Mouse (Mus musculus) MEL (cell line): Measurements from ENCODE around the gene Bmp6. TPM values are rescaled to one million over a fixed set of nuclear protein-coding genes. Genes with fewer than 3 reads are reported as not detected.

Experiments used
- DNase-seq: peaks from one replicate; pipeline ENCODE4 v3.0.0; 2011; ENCODE audit warnings: low read depth, low spot score
- H3K27ac ChIP-seq: 2 replicates; pipeline ENCODE4 v1.5.1; 2012; ENCODE audit warnings: low read depth, mild to moderate bottlenecking, control low read depth, low read length, moderate library complexity; ENCODE audit not compliant: control insufficient read depth
- H3K27me3 ChIP-seq, 2 experiments: fragments of 150-350 bp in 1 of 2; sonication (generic) in 1 of 2; 2 replicates each; pipeline ENCODE4 v1.6.1; 2012; ENCODE audit warnings: low read length in 2 of 2, mild to moderate bottlenecking in 2 of 2, improper control_type of control experiment in 1 of 2, moderate library complexity in 1 of 2; ENCODE audit not compliant: insufficient read depth in 2 of 2, control insufficient read depth in 1 of 2
- H3K36me3 ChIP-seq, 2 experiments: 2 replicates each; pipeline ENCODE4 v1.6.1; 2012 to 2014; ENCODE audit warnings: low read length in 2 of 2, improper control_type of control experiment in 1 of 2, inconsistent platforms in 1 of 2, mild to moderate bottlenecking in 1 of 2; ENCODE audit not compliant: insufficient read depth in 2 of 2, control insufficient read depth in 1 of 2
- H3K4me1 ChIP-seq, 2 experiments: fragments of 150-350 bp in 1 of 2; sonication (generic) in 1 of 2; 2 replicates each; pipeline ENCODE4 v1.6.1; 2012; ENCODE audit warnings: low read length in 2 of 2, improper control_type of control experiment in 1 of 2, mild to moderate bottlenecking in 1 of 2; ENCODE audit not compliant: insufficient read depth in 2 of 2, control insufficient read depth in 1 of 2
- H3K4me3 ChIP-seq, 2 experiments: fragments of 150-350 bp in 1 of 2; sonication (generic) in 1 of 2; 2 replicates each; pipeline ENCODE4 v1.5.1; 2012; ENCODE audit warnings: low read depth in 2 of 2, low read length in 2 of 2, mild to moderate bottlenecking in 2 of 2, moderate library complexity in 2 of 2, control low read depth in 1 of 2, improper control_type of control experiment in 1 of 2; ENCODE audit not compliant: control insufficient read depth in 1 of 2, insufficient read depth in 1 of 2
- H3K79me2 ChIP-seq: 2 replicates; pipeline ENCODE4 v1.6.1; 2012; ENCODE audit warnings: mild to moderate bottlenecking, low read length, moderate library complexity; ENCODE audit not compliant: control insufficient read depth, poor library complexity, insufficient read depth
- H3K9ac ChIP-seq: 2 replicates; pipeline ENCODE4 v1.6.1; 2012; ENCODE audit warnings: low read depth, mild to moderate bottlenecking, control low read depth, low read length, moderate library complexity; ENCODE audit not compliant: control insufficient read depth, poor library complexity, severe bottlenecking
- H3K9me3 ChIP-seq: fragments of 150-350 bp; sonication (generic); replicated peaks from 2 replicates; pipeline ENCODE4 v1.6.1; 2012; ENCODE audit warnings: mild to moderate bottlenecking, low read length, improper control_type of control experiment, moderate library complexity; ENCODE audit not compliant: insufficient read depth
- BHLHE40 ChIP-seq: IDR thresholded peaks from 2 replicates; pipeline ENCODE4 v1.6.1; 2012; ENCODE audit warnings: low read depth, mild to moderate bottlenecking, inconsistent platforms, low read length, improper control_type of control experiment, borderline replicate concordance
- CHD1 ChIP-seq: IDR thresholded peaks from 2 replicates; pipeline ENCODE4 v1.6.1; 2012; ENCODE audit warnings: low read depth, mild to moderate bottlenecking, inconsistent platforms, low read length, improper control_type of control experiment
- CHD2 ChIP-seq: IDR thresholded peaks from 2 replicates; pipeline ENCODE4 v1.6.1; 2011; ENCODE audit warnings: low read length, improper control_type of control experiment
- CTCF ChIP-seq, 3 experiments: IDR thresholded peaks in 2 of 3; conservative IDR thresholded peaks in 1 of 3; 2 replicates each; pipeline ENCODE4 v1.5.1; 2011 to 2012; ENCODE audit warnings: low read length in 3 of 3, low read depth in 2 of 3, mild to moderate bottlenecking in 2 of 3, improper control_type of control experiment in 1 of 3, inconsistent platforms in 1 of 3, mixed read lengths in 1 of 3, moderate library complexity in 1 of 3; ENCODE audit not compliant: control insufficient read depth in 1 of 3, insufficient read depth in 1 of 3, poor library complexity in 1 of 3, severe bottlenecking in 1 of 3
- E2F4 ChIP-seq: IDR thresholded peaks from 2 replicates; pipeline ENCODE4 v1.6.1; 2011; ENCODE audit warnings: low read depth, low read length, improper control_type of control experiment, borderline replicate concordance
- ELF1 ChIP-seq: IDR thresholded peaks from 2 replicates; pipeline ENCODE4 v1.6.1; 2014; ENCODE audit warnings: low read depth, mild to moderate bottlenecking, inconsistent platforms, low read length, improper control_type of control experiment, moderate library complexity
- EP300 ChIP-seq, 2 experiments: IDR thresholded peaks; 2 replicates each; pipeline ENCODE4 v1.6.1; 2011; ENCODE audit warnings: improper control_type of control experiment in 2 of 2, low read length in 2 of 2, low read depth in 1 of 2, mild to moderate bottlenecking in 1 of 2
- ETS1 ChIP-seq: IDR thresholded peaks from 2 replicates; pipeline ENCODE4 v1.6.1; 2012; ENCODE audit warnings: low read depth, mild to moderate bottlenecking, inconsistent platforms, low read length, improper control_type of control experiment, moderate library complexity
- HCFC1 ChIP-seq: IDR thresholded peaks from 2 replicates; pipeline ENCODE4 v1.6.1; 2012; ENCODE audit warnings: low read depth, mild to moderate bottlenecking, inconsistent platforms, low read length, improper control_type of control experiment, moderate library complexity
- JUND ChIP-seq: IDR thresholded peaks from 2 replicates; pipeline ENCODE4 v1.6.1; 2011; ENCODE audit warnings: low read depth, mild to moderate bottlenecking, improper control_type of control experiment, low read length
- KAT2A ChIP-seq: conservative IDR thresholded peaks from 2 replicates; pipeline ENCODE4 v1.6.1; 2012; ENCODE audit warnings: low read depth, low read length, improper control_type of control experiment, inconsistent platforms
- MAFK ChIP-seq: IDR thresholded peaks from 2 replicates; pipeline ENCODE4 v1.6.1; 2011; ENCODE audit warnings: low read depth, mild to moderate bottlenecking, low read length, improper control_type of control experiment, borderline replicate concordance
- MAX ChIP-seq: IDR thresholded peaks from 2 replicates; pipeline ENCODE4 v1.6.1; 2011; ENCODE audit warnings: low read length, improper control_type of control experiment
- MEF2A ChIP-seq: IDR thresholded peaks from 2 replicates; pipeline ENCODE4 v1.6.1; 2014; ENCODE audit warnings: low read depth, mild to moderate bottlenecking, inconsistent platforms, low read length, improper control_type of control experiment; ENCODE audit not compliant: poor library complexity, insufficient replicate concordance, severe bottlenecking; ENCODE audit errors: extremely low read depth
- MXI1 ChIP-seq: IDR thresholded peaks from 2 replicates; pipeline ENCODE4 v1.6.1; 2011; ENCODE audit warnings: mild to moderate bottlenecking, low read depth, low read length, improper control_type of control experiment
- MYC ChIP-seq: IDR thresholded peaks from 2 replicates; pipeline ENCODE4 v1.6.1; 2011; ENCODE audit warnings: low read depth, mild to moderate bottlenecking, low read length, improper control_type of control experiment, moderate library complexity
- RAD21 ChIP-seq: IDR thresholded peaks from 2 replicates; pipeline ENCODE4 v1.6.1; 2011; ENCODE audit warnings: mild to moderate bottlenecking, low read depth, low read length, improper control_type of control experiment
- TBP ChIP-seq: IDR thresholded peaks from 2 replicates; pipeline ENCODE4 v1.8.0; 2011; ENCODE audit warnings: low read depth, low read length, improper control_type of control experiment
- UBTF ChIP-seq: IDR thresholded peaks from 2 replicates; pipeline ENCODE4 v1.6.1; 2012; ENCODE audit warnings: low read depth, mild to moderate bottlenecking, inconsistent platforms, low read length, improper control_type of control experiment, moderate library complexity, borderline replicate concordance; ENCODE audit not compliant: insufficient read depth
- USF1 ChIP-seq: IDR thresholded peaks from 2 replicates; pipeline ENCODE4 v1.6.1; 2014; ENCODE audit warnings: low read depth, mild to moderate bottlenecking, inconsistent platforms, low read length, improper control_type of control experiment, moderate library complexity
- ZC3H11A ChIP-seq: IDR thresholded peaks from 2 replicates; pipeline ENCODE4 v1.6.1; 2012; ENCODE audit warnings: low read depth, mild to moderate bottlenecking, inconsistent platforms, low read length, improper control_type of control experiment
- ZMIZ1 ChIP-seq: IDR thresholded peaks from 2 replicates; pipeline ENCODE4 v1.6.1; 2012; ENCODE audit warnings: low read depth, mild to moderate bottlenecking, inconsistent platforms, low read length, improper control_type of control experiment, moderate library complexity
- polyA plus RNA-seq, 2 experiments: library from polyadenylated mRNA; stranded (reverse) in 1 of 2; unstranded in 1 of 2; fragments of >175 nt in 1 of 2; fragments of >200 nt in 1 of 2; gene quantifications; 2 replicates each; pipeline versions ENCODE4 v1.2.1 to v1.2.4; 2012; ENCODE audit warnings: low replicate concordance in 2 of 2, low read depth in 1 of 2; ENCODE audit not compliant: insufficient read length in 2 of 2, insufficient read depth in 1 of 2, missing spikeins in 1 of 2
- total RNA-seq: library from RNA; depleted of rRNA; stranded (reverse); fragments of 300-350 nt; gene quantifications from 2 replicates; pipeline ENCODE4 v1.2.3, GENCODE M21; 2012

The Bmp6 gene
- total and polyA plus RNA-seq, 3 experiments = not detected

GRCm38 (mm10) chr13:38448516-38449015, 103.7 kb downstream of the Bmp6 start:
- no peaks in the 10 kb centered on the region for H3K36me3 ChIP-seq
- no peaks in the 10 kb centered on the region for H3K4me1 ChIP-seq
- no peak overlapping the region for H3K9ac ChIP-seq
- peaks cover 0 to 1% of the 10 kb centered on the region in 2 experiments; a peak in 1 of 4 replicates for H3K27me3 ChIP-seq
- H3K4me3 ChIP-seq = no peak overlapping the region
- H3K9me3 ChIP-seq = no peaks in the 10 kb centered on the region
- no peak overlapping the region for H3K27ac ChIP-seq
- no peak for DNase-seq
- no peaks in the 10 kb centered on the region for H3K79me2 ChIP-seq
- TF ChIP-seq EP300 (IDR thresholded peaks at IDR 0.05; ENCODE audit: low read depth in 1 of 2, low read length in 2 of 2) (no peak), JUND (no peak), TBP (no peak)

GRCm38 (mm10) chr13:38450051-38450971, 105.4 kb downstream of the Bmp6 start:
- no peak overlapping the region for H3K4me3 ChIP-seq
- no peak for TF ChIP-seq BHLHE40
- TF ChIP-seq CHD2 = no peak
- no peak for TF ChIP-seq RAD21
- TF ChIP-seq E2F4 = no peak
- TF ChIP-seq, all 39 proteins: peak for 0
- Histone ChIP-seq H3K4me1 (no peaks in the 10 kb centered on the region), H3K9me3 (no peaks in the 10 kb centered on the region), H3K36me3 (no peaks in the 10 kb centered on the region), H3K9ac (no peak overlapping the region), H3K79me2 (no peaks in the 10 kb centered on the region), H3K27ac (no peak overlapping the region), H3K27me3 (peaks cover 0 to 1% of the 10 kb centered on the region in 2 experiments; a peak in 1 of 4 replicates)
- no peak for DNase-seq

- TF ChIP-seq HCFC1 = no peak
- no peak for TF ChIP-seq ETS1
- no peak for TF ChIP-seq JUND
- no peak for TF ChIP-seq BHLHE40
- no peak for TF ChIP-seq UBTF
- no peak for TF ChIP-seq KAT2A
- TF ChIP-seq ELF1 = no peak
- TF ChIP-seq MEF2A = no peak
- TF ChIP-seq RAD21 = no peak
- TF ChIP-seq MXI1 = no peak
- no peak for TF ChIP-seq USF1
- TF ChIP-seq ZC3H11A = no peak
- no peak for TF ChIP-seq MYC
- no peak for TF ChIP-seq MAX
- no peak for TF ChIP-seq MAFK
- no peak for TF ChIP-seq CTCF (IDR thresholded peaks at IDR 0.05 in 2 of 3, conservative IDR thresholded peaks at IDR 0.05 in 1 of 3; ENCODE audit: control insufficient read depth in 1 of 3, insufficient read depth in 1 of 3, low read depth in 2 of 3, low read length in 3 of 3, poor library complexity in 1 of 3, severe bottlenecking in 1 of 3)
- TF ChIP-seq CHD1 = no peak
- TF ChIP-seq ZMIZ1 = no peak
- TF ChIP-seq EP300 (IDR thresholded peaks at IDR 0.05; ENCODE audit: low read depth in 1 of 2, low read length in 2 of 2) = no peak
- TF ChIP-seq, all 39 proteins: peak for 0
- Histone ChIP-seq H3K27me3 (peaks cover 0 to under 1% of the 10 kb centered on the region in 2 experiments; a peak in 2 of 4 replicates), H3K79me2 (no peaks in the 10 kb centered on the region), H3K9ac (no peak overlapping the region), H3K4me3 (no peak overlapping the region), H3K9me3 (no peaks in the 10 kb centered on the region), H3K36me3 (no peaks in the 10 kb centered on the region), H3K4me1 (no peaks in the 10 kb centered on the region), H3K27ac (no peak overlapping the region)
- no peak for DNase-seq
Measured at GRCm38 (mm10) chr13:38451446-38451845, 106.5 kb downstream of the Bmp6 start.
